Comparison of ENCODE assay signal across 33 mouse cellular contexts in genomic region chr11:43092980-43093379, GRCm38 (mm10). TPM values are rescaled to one million over a fixed set of nuclear protein-coding genes. Genes with fewer than 3 reads are reported as not detected.
"Had no signal": no experiment of that assay in that cellular context is flagged by ENCODE, and none has a peak within 500 bp of the region (broad histone marks: within the 10 kb centered on the region; RNA-seq: fewer than 3 reads in every experiment).

No protein-coding gene starts in this region.

- H3K4me3 ChIP-seq: heart, adult 2 months; heart, embryonic 13.5 days; heart, embryonic 15.5 days; hindbrain, embryonic 13.5 days; hindbrain, embryonic 15.5 days; kidney, embryonic 15.5 days; layer of hippocampus, adult 2 months; limb, embryonic 13.5 days; limb, embryonic 15.5 days; liver, embryonic 12.5 days had no signal

- DNase-seq: gastrocnemius, postnatal 14 days; gastrocnemius, postnatal 36 days; heart, adult 11 months; heart, adult 2 months; heart, postnatal 14 days; heart, postnatal 36 days; kidney, adult 11 months; kidney, adult 2 months; kidney, adult 9 months; kidney, postnatal 14 days; kidney, postnatal 36 days; left cerebral cortex, postnatal 4 days had no signal

- H3K27ac ChIP-seq: heart, adult 2 months; heart, embryonic 13.5 days; heart, embryonic 15.5 days; hindbrain, embryonic 13.5 days; hindbrain, embryonic 15.5 days; hindbrain, postnatal 0 days; kidney, embryonic 15.5 days; kidney, postnatal 0 days; limb, embryonic 13.5 days; limb, embryonic 15.5 days; liver, embryonic 12.5 days; liver, embryonic 14.5 days had no signal

RNA-seq across cellular contexts. Expression of gene Atp10b, which starts 56.7 kb away (rescaled TPM):
- total RNA-seq: gastrocnemius, adult 18-20 months; gastrocnemius, adult 8-10 months; gastrocnemius, postnatal 36 days; heart, adult 2 months; heart, postnatal 36 days; hematopoietic stem cell, adult 5-6 weeks; liver, adult 2 months had no signal

RNA-seq across cellular contexts. Expression of gene Gm9972, which starts 57.4 kb away (rescaled TPM):
- total RNA-seq: gastrocnemius, adult 18-20 months; gastrocnemius, adult 8-10 months; gastrocnemius, postnatal 14 days; gastrocnemius, postnatal 36 days; heart, adult 2 months; heart, postnatal 14 days; heart, postnatal 36 days; hematopoietic stem cell, adult 5-6 weeks; hindbrain, postnatal 0 days; layer of hippocampus, adult 2 months; layer of hippocampus, postnatal 10 days; layer of hippocampus, postnatal 25 days; left cerebral cortex, adult 18-20 months; left cerebral cortex, postnatal 10 days; left cerebral cortex, postnatal 25 days; left cerebral cortex, postnatal 4 days; liver, adult 2 months had no signal
